Mouse (Mus musculus) E14TG2a.4 (cell line): ENCODE measurements around the gene Hoxd1.

ENCODE experiments used
- H3K27me3 ChIP-seq: 2 replicates; pipeline ENCODE4 v1.6.1; 2014; ENCODE audit warnings: low read length, control low read depth; ENCODE audit not compliant: insufficient read depth
- H3K36me3 ChIP-seq: 2 replicates; pipeline ENCODE4 v1.6.1; 2014; ENCODE audit warnings: low read length, control low read depth; ENCODE audit not compliant: insufficient read depth
- H3K4me1 ChIP-seq: replicated peaks from 2 replicates; pipeline ENCODE4 v1.6.1; 2014; ENCODE audit warnings: low read depth, low read length, control low read depth
- H3K4me3 ChIP-seq: replicated peaks from 2 replicates; pipeline ENCODE4 v1.5.1; 2014; ENCODE audit warnings: mild to moderate bottlenecking, low read length
- H3K9me3 ChIP-seq: 2 replicates; pipeline ENCODE4 v1.6.1; 2014; ENCODE audit warnings: low read length, control low read depth
- CTCF ChIP-seq: conservative IDR thresholded peaks from 2 replicates; pipeline ENCODE4 v1.5.1; 2014; ENCODE audit warnings: low read length
- NANOG ChIP-seq: IDR thresholded peaks from 2 replicates; pipeline ENCODE4 v1.6.1; 2014; ENCODE audit warnings: borderline replicate concordance, low read length, mixed read lengths
- POU5F1 ChIP-seq: IDR thresholded peaks from 2 replicates; pipeline ENCODE4 v1.6.1; 2014; ENCODE audit warnings: low read length, borderline replicate concordance

Gene Hoxd1

DNA sequence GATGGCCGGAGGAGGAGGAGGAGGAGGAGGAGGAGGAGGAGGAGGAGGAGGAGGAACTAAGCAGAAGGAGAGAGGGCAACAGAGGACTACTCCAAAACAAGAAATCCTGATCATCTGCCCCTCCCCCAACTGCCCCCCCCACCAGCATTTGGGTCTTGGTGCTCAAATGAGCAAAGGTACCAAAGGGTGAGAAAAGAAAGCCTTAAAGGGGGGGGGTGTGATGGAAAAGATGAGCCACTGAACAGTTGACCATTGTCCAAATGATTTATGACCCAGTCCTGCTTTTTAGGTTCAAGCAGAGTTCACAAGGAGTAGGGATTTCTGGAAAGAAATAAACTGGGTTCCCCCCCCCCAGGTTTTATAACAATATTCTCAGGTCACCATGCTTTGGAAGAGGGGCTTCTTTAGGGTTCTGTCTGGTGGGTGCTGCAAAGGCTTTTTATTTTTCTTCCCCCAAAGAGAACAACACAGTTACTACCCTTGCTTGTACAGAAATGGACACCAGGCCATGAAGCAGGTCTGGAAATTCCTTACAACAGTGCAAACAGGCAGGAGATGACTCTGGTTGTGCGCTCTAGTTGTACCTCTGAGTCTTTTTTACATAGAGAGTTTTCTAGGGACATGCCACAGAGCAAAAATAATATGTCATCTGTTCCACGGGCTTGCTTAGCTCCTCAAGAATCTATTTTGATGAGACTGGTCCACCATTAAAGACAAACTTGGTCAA, 21.4 kb upstream of the Hoxd1 start:
- TF ChIP-seq POU5F1, result no peak
- peaks cover 13% of the 10 kb centered on the region; the same call in 1 of the 2 replicates for H3K9me3 ChIP-seq
- no peak overlapping the region for H3K4me3 ChIP-seq
- no peaks in the 10 kb centered on the region for H3K36me3 ChIP-seq
- H3K4me1 ChIP-seq, result peaks cover 32% of the 10 kb centered on the region
- H3K27me3 ChIP-seq, result peaks cover 96% of the 10 kb centered on the region

- TF ChIP-seq NANOG (no peak), CTCF (no peak), POU5F1 (no peak)
- no peaks in the 10 kb centered on the region for H3K36me3 ChIP-seq
- peaks cover 13% of the 10 kb centered on the region; the same call in 1 of the 2 replicates for H3K9me3 ChIP-seq
- H3K4me3 ChIP-seq, result no peak overlapping the region
- peaks cover 32% of the 10 kb centered on the region for H3K4me1 ChIP-seq
- peaks cover 96% of the 10 kb centered on the region for H3K27me3 ChIP-seq
These were observed 20.9 kb upstream of the Hoxd1 start for GRCm38 (mm10) chr2:74741979-74742277.

- TF ChIP-seq POU5F1 (no peak), NANOG (no peak), CTCF (no peak)
- Histone ChIP-seq H3K4me1 (peaks cover 35% of the 10 kb centered on the region), H3K9me3 (0 out of 2 replicates have a peak, but pooled peaks cover 10% of the 10 kb centered on the region), H3K36me3 (no peaks in the 10 kb centered on the region), H3K4me3 (peak overlapping the region; percentile 57), H3K27me3 (peaks cover 96% of the 10 kb centered on the region)
These were observed 17.1 kb upstream of the Hoxd1 start for GRCm38 (mm10) chr2:74745540-74746297.

GRCm38 (mm10) chr2:74746298-74746921, 16.4 kb upstream of the Hoxd1 start:
- peak overlapping the region; percentile 57 for H3K4me3 ChIP-seq
- no peaks in the 10 kb centered on the region for H3K36me3 ChIP-seq
- no peak for TF ChIP-seq NANOG
- TF ChIP-seq POU5F1, result no peak
- TF ChIP-seq CTCF, result no peak

GRCm38 (mm10) chr2:74747006-74747405, 15.8 kb upstream of the Hoxd1 start:
- 0 out of 2 replicates have a peak, but pooled peaks cover 10% of the 10 kb centered on the region for H3K9me3 ChIP-seq
- H3K4me1 ChIP-seq, result peaks cover 33% of the 10 kb centered on the region
- H3K36me3 ChIP-seq, result no peaks in the 10 kb centered on the region
- H3K4me3 ChIP-seq, result peak overlapping the region; percentile 57
- TF ChIP-seq CTCF, result no peak
- TF ChIP-seq POU5F1, result no peak
- TF ChIP-seq NANOG, result no peak
- H3K27me3 ChIP-seq, result peaks cover 97% of the 10 kb centered on the region

More at GRCm38 (mm10) chr2:74746298-74746921, 16.4 kb upstream of the Hoxd1 start:
- H3K27me3 ChIP-seq, result peaks cover 97% of the 10 kb centered on the region
- 0 out of 2 replicates have a peak, but pooled peaks cover 10% of the 10 kb centered on the region for H3K9me3 ChIP-seq
- H3K4me1 ChIP-seq, result peaks cover 33% of the 10 kb centered on the region

GRCm38 (mm10) chr2:74747661-74748141, 15.1 kb upstream of the Hoxd1 start:
- H3K4me1 ChIP-seq, result peaks cover 38% of the 10 kb centered on the region
- peaks cover 97% of the 10 kb centered on the region for H3K27me3 ChIP-seq
- H3K4me3 ChIP-seq, result no peak overlapping the region

DNA sequence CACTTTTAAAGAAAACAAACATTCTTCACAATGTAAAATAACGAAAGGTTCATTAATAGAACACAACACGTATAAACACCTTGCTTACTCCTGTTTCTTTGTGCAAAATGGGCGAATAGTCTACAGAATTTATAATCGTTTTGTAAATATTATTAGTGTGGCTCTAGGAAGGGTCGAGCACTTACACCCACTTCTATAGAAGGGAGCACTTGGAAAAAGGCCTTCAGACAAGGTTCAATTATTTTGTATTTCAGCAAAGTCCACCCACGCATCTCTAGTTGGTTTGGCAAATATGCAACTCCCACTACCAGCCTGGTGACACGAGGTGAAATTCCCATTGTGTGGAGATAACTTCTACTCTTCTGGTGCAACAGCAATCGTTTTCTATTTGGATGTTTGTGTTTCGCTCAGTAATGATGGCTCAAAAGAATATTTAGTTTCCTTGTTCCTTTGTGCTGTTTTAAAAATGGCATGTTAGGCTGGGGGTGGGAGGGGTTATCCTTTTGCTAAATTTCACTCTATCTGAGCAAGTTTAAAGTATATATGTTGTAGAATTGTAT, 14.3 kb upstream of the Hoxd1 start:
- TF ChIP-seq CTCF, result no peak
- no peak for TF ChIP-seq NANOG
- TF ChIP-seq POU5F1, result no peak
- Histone ChIP-seq H3K27me3 (peaks cover 99% of the 10 kb centered on the region), H3K4me1 (peaks cover 44% of the 10 kb centered on the region), H3K9me3 (0 out of 2 replicates have a peak, but pooled peaks cover 10% of the 10 kb centered on the region), H3K36me3 (no peaks in the 10 kb centered on the region), H3K4me3 (no peak overlapping the region)

More at GRCm38 (mm10) chr2:74747661-74748141, 15.1 kb upstream of the Hoxd1 start:
- Histone ChIP-seq H3K9me3 (0 out of 2 replicates have a peak, but pooled peaks cover 10% of the 10 kb centered on the region), H3K36me3 (no peaks in the 10 kb centered on the region)
- no peak for TF ChIP-seq NANOG
- no peak for TF ChIP-seq POU5F1
- no peak for TF ChIP-seq CTCF
